Mouse (Mus musculus) MEL (cell line): ENCODE measurements around the gene Mical3. TPM values are rescaled to one million over a fixed set of nuclear protein-coding genes. Genes with fewer than 3 reads are reported as not detected.

Experiments
- DNase-seq: peaks from one replicate; pipeline ENCODE4 v3.0.0; 2011; ENCODE audit warnings: low read depth, low spot score
- H3K27ac ChIP-seq: 2 replicates; pipeline ENCODE4 v1.5.1; 2012; ENCODE audit warnings: low read depth, mild to moderate bottlenecking, control low read depth, low read length, moderate library complexity; ENCODE audit not compliant: control insufficient read depth
- H3K27me3 ChIP-seq, 2 experiments: fragments of 150-350 bp in 1 of 2; sonication (generic) in 1 of 2; 2 replicates each; pipeline ENCODE4 v1.6.1; 2012; ENCODE audit warnings: low read length in 2 of 2, mild to moderate bottlenecking in 2 of 2, improper control_type of control experiment in 1 of 2, moderate library complexity in 1 of 2; ENCODE audit not compliant: insufficient read depth in 2 of 2, control insufficient read depth in 1 of 2
- H3K36me3 ChIP-seq, 2 experiments: 2 replicates each; pipeline ENCODE4 v1.6.1; 2012 to 2014; ENCODE audit warnings: low read length in 2 of 2, improper control_type of control experiment in 1 of 2, inconsistent platforms in 1 of 2, mild to moderate bottlenecking in 1 of 2; ENCODE audit not compliant: insufficient read depth in 2 of 2, control insufficient read depth in 1 of 2
- H3K4me1 ChIP-seq, 2 experiments: fragments of 150-350 bp in 1 of 2; sonication (generic) in 1 of 2; 2 replicates each; pipeline ENCODE4 v1.6.1; 2012; ENCODE audit warnings: low read length in 2 of 2, improper control_type of control experiment in 1 of 2, mild to moderate bottlenecking in 1 of 2; ENCODE audit not compliant: insufficient read depth in 2 of 2, control insufficient read depth in 1 of 2
- H3K4me3 ChIP-seq, 2 experiments: fragments of 150-350 bp in 1 of 2; sonication (generic) in 1 of 2; 2 replicates each; pipeline ENCODE4 v1.5.1; 2012; ENCODE audit warnings: low read depth in 2 of 2, low read length in 2 of 2, mild to moderate bottlenecking in 2 of 2, moderate library complexity in 2 of 2, control low read depth in 1 of 2, improper control_type of control experiment in 1 of 2; ENCODE audit not compliant: control insufficient read depth in 1 of 2, insufficient read depth in 1 of 2
- H3K79me2 ChIP-seq: 2 replicates; pipeline ENCODE4 v1.6.1; 2012; ENCODE audit warnings: mild to moderate bottlenecking, low read length, moderate library complexity; ENCODE audit not compliant: control insufficient read depth, poor library complexity, insufficient read depth
- H3K9ac ChIP-seq: 2 replicates; pipeline ENCODE4 v1.6.1; 2012; ENCODE audit warnings: low read depth, mild to moderate bottlenecking, control low read depth, low read length, moderate library complexity; ENCODE audit not compliant: control insufficient read depth, poor library complexity, severe bottlenecking
- H3K9me3 ChIP-seq: fragments of 150-350 bp; sonication (generic); replicated peaks from 2 replicates; pipeline ENCODE4 v1.6.1; 2012; ENCODE audit warnings: mild to moderate bottlenecking, low read length, improper control_type of control experiment, moderate library complexity; ENCODE audit not compliant: insufficient read depth
- BHLHE40 ChIP-seq: IDR thresholded peaks from 2 replicates; pipeline ENCODE4 v1.6.1; 2012; ENCODE audit warnings: low read depth, mild to moderate bottlenecking, inconsistent platforms, low read length, improper control_type of control experiment, borderline replicate concordance
- CHD2 ChIP-seq: IDR thresholded peaks from 2 replicates; pipeline ENCODE4 v1.6.1; 2011; ENCODE audit warnings: low read length, improper control_type of control experiment
- CTCF ChIP-seq, 3 experiments: IDR thresholded peaks in 2 of 3; conservative IDR thresholded peaks in 1 of 3; 2 replicates each; pipeline ENCODE4 v1.5.1; 2011 to 2012; ENCODE audit warnings: low read length in 3 of 3, low read depth in 2 of 3, mild to moderate bottlenecking in 2 of 3, improper control_type of control experiment in 1 of 3, inconsistent platforms in 1 of 3, mixed read lengths in 1 of 3, moderate library complexity in 1 of 3; ENCODE audit not compliant: control insufficient read depth in 1 of 3, insufficient read depth in 1 of 3, poor library complexity in 1 of 3, severe bottlenecking in 1 of 3
- ELF1 ChIP-seq: IDR thresholded peaks from 2 replicates; pipeline ENCODE4 v1.6.1; 2014; ENCODE audit warnings: low read depth, mild to moderate bottlenecking, inconsistent platforms, low read length, improper control_type of control experiment, moderate library complexity
- EP300 ChIP-seq, 2 experiments: IDR thresholded peaks; 2 replicates each; pipeline ENCODE4 v1.6.1; 2011; ENCODE audit warnings: improper control_type of control experiment in 2 of 2, low read length in 2 of 2, low read depth in 1 of 2, mild to moderate bottlenecking in 1 of 2
- ETS1 ChIP-seq: IDR thresholded peaks from 2 replicates; pipeline ENCODE4 v1.6.1; 2012; ENCODE audit warnings: low read depth, mild to moderate bottlenecking, inconsistent platforms, low read length, improper control_type of control experiment, moderate library complexity
- GABPA ChIP-seq: IDR thresholded peaks from 2 replicates; pipeline ENCODE4 v1.6.1; 2012; ENCODE audit warnings: low read depth, mild to moderate bottlenecking, inconsistent platforms, low read length, improper control_type of control experiment, moderate library complexity
- JUND ChIP-seq: IDR thresholded peaks from 2 replicates; pipeline ENCODE4 v1.6.1; 2011; ENCODE audit warnings: low read depth, mild to moderate bottlenecking, improper control_type of control experiment, low read length
- KAT2A ChIP-seq: conservative IDR thresholded peaks from 2 replicates; pipeline ENCODE4 v1.6.1; 2012; ENCODE audit warnings: low read depth, low read length, improper control_type of control experiment, inconsistent platforms
- MAZ ChIP-seq: IDR thresholded peaks from 2 replicates; pipeline ENCODE4 v1.6.1; 2012; ENCODE audit warnings: low read depth, mild to moderate bottlenecking, inconsistent platforms, low read length, improper control_type of control experiment
- MYB ChIP-seq: IDR thresholded peaks from 2 replicates; pipeline ENCODE4 v1.6.1; 2011; ENCODE audit warnings: mild to moderate bottlenecking, low read depth, low read length, improper control_type of control experiment
- NELFE ChIP-seq: IDR thresholded peaks from 2 replicates; pipeline ENCODE4 v1.6.1; 2011; ENCODE audit warnings: low read depth, low read length, improper control_type of control experiment
- NRF1 ChIP-seq: IDR thresholded peaks from 2 replicates; pipeline ENCODE4 v1.6.1; 2014; ENCODE audit warnings: low read depth, mild to moderate bottlenecking, inconsistent platforms, low read length, improper control_type of control experiment, moderate library complexity; ENCODE audit not compliant: poor library complexity, insufficient read depth, severe bottlenecking
- POLR2A ChIP-seq, 2 experiments: IDR thresholded peaks; 2 replicates each; pipeline ENCODE4 v1.6.1; 2011 to 2012; ENCODE audit warnings: low read length in 2 of 2, mild to moderate bottlenecking in 2 of 2, control low read depth in 1 of 2, improper control_type of control experiment in 1 of 2, low read depth in 1 of 2, moderate library complexity in 1 of 2; ENCODE audit not compliant: control insufficient read depth in 1 of 2, insufficient read depth in 1 of 2, poor library complexity in 1 of 2
- POLR2AphosphoS2 ChIP-seq: IDR thresholded peaks from 2 replicates; pipeline ENCODE4 v1.6.1; 2011; ENCODE audit warnings: low read length, improper control_type of control experiment
- RCOR1 ChIP-seq: IDR thresholded peaks from 2 replicates; pipeline ENCODE4 v1.6.1; 2012; ENCODE audit warnings: low read depth, mild to moderate bottlenecking, inconsistent platforms, low read length, improper control_type of control experiment
- SMC3 ChIP-seq: IDR thresholded peaks from 2 replicates; pipeline ENCODE4 v1.6.1; 2011; ENCODE audit warnings: low read depth, low read length, improper control_type of control experiment
- UBTF ChIP-seq: IDR thresholded peaks from 2 replicates; pipeline ENCODE4 v1.6.1; 2012; ENCODE audit warnings: low read depth, mild to moderate bottlenecking, inconsistent platforms, low read length, improper control_type of control experiment, moderate library complexity, borderline replicate concordance; ENCODE audit not compliant: insufficient read depth
- USF2 ChIP-seq, 2 experiments: IDR thresholded peaks; 2 replicates each; pipeline ENCODE4 v1.6.1; 2011 to 2012; ENCODE audit warnings: improper control_type of control experiment in 2 of 2, low read length in 2 of 2, borderline replicate concordance in 1 of 2, inconsistent platforms in 1 of 2, low read depth in 1 of 2, mild to moderate bottlenecking in 1 of 2; ENCODE audit not compliant: insufficient read depth in 1 of 2
- ZC3H11A ChIP-seq: IDR thresholded peaks from 2 replicates; pipeline ENCODE4 v1.6.1; 2012; ENCODE audit warnings: low read depth, mild to moderate bottlenecking, inconsistent platforms, low read length, improper control_type of control experiment
- ZMIZ1 ChIP-seq: IDR thresholded peaks from 2 replicates; pipeline ENCODE4 v1.6.1; 2012; ENCODE audit warnings: low read depth, mild to moderate bottlenecking, inconsistent platforms, low read length, improper control_type of control experiment, moderate library complexity
- ZNF384 ChIP-seq: IDR thresholded peaks from 2 replicates; pipeline ENCODE4 v1.6.1; 2012; ENCODE audit warnings: low read depth, mild to moderate bottlenecking, inconsistent platforms, low read length, improper control_type of control experiment
- polyA plus RNA-seq, 2 experiments: library from polyadenylated mRNA; stranded (reverse) in 1 of 2; unstranded in 1 of 2; fragments of >175 nt in 1 of 2; fragments of >200 nt in 1 of 2; gene quantifications; 2 replicates each; pipeline versions ENCODE4 v1.2.1 to v1.2.4; 2012; ENCODE audit warnings: low replicate concordance in 2 of 2, low read depth in 1 of 2; ENCODE audit not compliant: insufficient read length in 2 of 2, insufficient read depth in 1 of 2, missing spikeins in 1 of 2
- total RNA-seq: library from RNA; depleted of rRNA; stranded (reverse); fragments of 300-350 nt; gene quantifications from 2 replicates; pipeline ENCODE4 v1.2.3, GENCODE M21; 2012

Mical3 gene
- total and polyA plus RNA-seq, 3 experiments = 19.8 to 125 (median 31.4) TPM

GRCm38 (mm10) chr6:120978019-120978621, 152.7 kb downstream of the Mical3 start:
- TF ChIP-seq MYB = no peak
- no peak for TF ChIP-seq CTCF (IDR thresholded peaks at IDR 0.05 in 2 of 3, conservative IDR thresholded peaks at IDR 0.05 in 1 of 3; ENCODE audit: control insufficient read depth in 1 of 3, insufficient read depth in 1 of 3, low read depth in 2 of 3, low read length in 3 of 3, poor library complexity in 1 of 3, severe bottlenecking in 1 of 3)
- no peak for TF ChIP-seq SMC3
- TF ChIP-seq KAT2A = no peak
- no peak for TF ChIP-seq POLR2AphosphoS2
- no peak for TF ChIP-seq CHD2
- no peak for TF ChIP-seq GABPA
- no peak for TF ChIP-seq MAZ
- TF ChIP-seq USF2 (IDR thresholded peaks at IDR 0.05; ENCODE audit: borderline replicate concordance in 1 of 2, insufficient read depth in 1 of 2, low read depth in 1 of 2, low read length in 2 of 2) = no peak
- Histone ChIP-seq H3K36me3 (no peaks in the 10 kb centered on the region; a peak in 1 of 4 replicates), H3K4me1 (no peaks in the 10 kb centered on the region), H3K9me3 (no peaks in the 10 kb centered on the region), H3K4me3 (no peak overlapping the region), H3K79me2 (no peaks in the 10 kb centered on the region), H3K27me3 (no peaks in the 10 kb centered on the region), H3K27ac (no peak overlapping the region), H3K9ac (no peak overlapping the region)
- no peak for DNase-seq

GRCm38 (mm10) chr6:120976991-120977390, 153.8 kb downstream of the Mical3 start:
- Histone ChIP-seq H3K9me3 (no peaks in the 10 kb centered on the region), H3K9ac (no peak overlapping the region), H3K27ac (no peak overlapping the region), H3K36me3 (no peaks in the 10 kb centered on the region; a peak in 1 of 4 replicates), H3K4me1 (no peaks in the 10 kb centered on the region), H3K4me3 (no peak overlapping the region), H3K27me3 (no peaks in the 10 kb centered on the region), H3K79me2 (no peaks in the 10 kb centered on the region)
- TF ChIP-seq ZC3H11A (no peak), ELF1 (no peak), UBTF (no peak), EP300 (IDR thresholded peaks at IDR 0.05; ENCODE audit: low read depth in 1 of 2, low read length in 2 of 2) (no peak), CTCF (IDR thresholded peaks at IDR 0.05 in 2 of 3, conservative IDR thresholded peaks at IDR 0.05 in 1 of 3; ENCODE audit: control insufficient read depth in 1 of 3, insufficient read depth in 1 of 3, low read depth in 2 of 3, low read length in 3 of 3, poor library complexity in 1 of 3, severe bottlenecking in 1 of 3) (no peak), NRF1 (no peak), NELFE (no peak), JUND (no peak), ETS1 (no peak), RCOR1 (no peak), CHD2 (no peak), BHLHE40 (no peak), POLR2A (IDR thresholded peaks at IDR 0.05; ENCODE audit: control insufficient read depth in 1 of 2, insufficient read depth in 1 of 2, low read depth in 1 of 2, low read length in 2 of 2, poor library complexity in 1 of 2) (no peak), SMC3 (no peak), ZMIZ1 (no peak), ZNF384 (no peak)
- no peak for DNase-seq
